Mouse (Mus musculus) E14TG2a.4 (cell line): ENCODE measurements around the gene Zfp663.

Experiments
- CTCF ChIP-seq: conservative IDR thresholded peaks from 2 replicates; pipeline ENCODE4 v1.5.1; 2014; ENCODE audit warnings: low read length
- NANOG ChIP-seq: IDR thresholded peaks from 2 replicates; pipeline ENCODE4 v1.6.1; 2014; ENCODE audit warnings: borderline replicate concordance, low read length, mixed read lengths

- TF ChIP-seq NANOG (no peak), CTCF (no peak)
These were observed 7.5 kb upstream of the Zfp663 start for GRCm38 (mm10) chr2:165376001-165376400.
